Mouse (Mus musculus): ENCODE measurements at regions not wholly inside any gene's neighbourhood (a gene's known extent, or its start where the extent isn't known, plus 50 kb on each side); places are given as distances from the start of the nearest gene placed in this dataset.

GRCm38 (mm10) chr10:96515164-96515922 lies 101.5 kb upstream of the Btg1 start:
- no peak for TF ChIP-seq CTCF (conservative IDR thresholded peaks at IDR 0.05; ENCODE audit: low read length)
- TF ChIP-seq NANOG (IDR thresholded peaks at IDR 0.05; ENCODE audit: borderline replicate concordance, low read length): no peak
- TF ChIP-seq POU5F1 (IDR thresholded peaks at IDR 0.05; ENCODE audit: borderline replicate concordance, low read length): no peak
